Mouse (Mus musculus) midbrain, embryonic 16.5 days (tissue): ENCODE data around the gene Olfr1198. TPM values are rescaled to one million over a fixed set of nuclear protein-coding genes. Genes with fewer than 3 reads are reported as not detected.

ENCODE experiments used
- ATAC-seq: fragments of 200-750 bp; cut with Nextera tagmentation; 2 replicates; pipeline ENCODE4 v1.8.0; 2017; ENCODE audit warnings: moderate TSS enrichment
- H3K27ac ChIP-seq: fragments of 300-500 bp; sonication (generic); 2 replicates; pipeline ENCODE4 v1.5.1; 2014; ENCODE audit warnings: mild to moderate bottlenecking, low read length, mixed read lengths
- H3K27me3 ChIP-seq: fragments of 300-500 bp; sonication (generic); 2 replicates; pipeline ENCODE4 v1.6.1; 2014; ENCODE audit warnings: low read depth, low read length, mixed read lengths; ENCODE audit not compliant: control insufficient read depth, insufficient read depth
- H3K36me3 ChIP-seq: fragments of 300-500 bp; sonication (generic); 2 replicates; pipeline ENCODE4 v1.6.1; 2014; ENCODE audit warnings: mild to moderate bottlenecking, low read length, moderate library complexity, mixed read lengths; ENCODE audit not compliant: control insufficient read depth, insufficient read depth
- H3K4me1 ChIP-seq: fragments of 300-500 bp; sonication (generic); 2 replicates; pipeline ENCODE4 v1.6.1; 2014; ENCODE audit warnings: mild to moderate bottlenecking, low read length, mixed read lengths; ENCODE audit not compliant: control insufficient read depth, insufficient read depth
- H3K4me2 ChIP-seq: fragments of 300-500 bp; sonication (generic); 2 replicates; pipeline ENCODE4 v1.6.1; 2014; ENCODE audit warnings: mild to moderate bottlenecking, low read length, mixed read lengths
- H3K4me3 ChIP-seq: fragments of 300-500 bp; sonication (generic); 2 replicates; pipeline ENCODE4 v1.5.1; 2014; ENCODE audit warnings: low read depth, mild to moderate bottlenecking, low read length, moderate library complexity, mixed read lengths
- H3K9ac ChIP-seq: fragments of 300-500 bp; sonication (generic); 2 replicates; pipeline ENCODE4 v1.6.1; 2014; ENCODE audit warnings: low read depth, low read length, mixed read lengths
- H3K9me3 ChIP-seq: fragments of 300-500 bp; sonication (generic); replicated peaks from 2 replicates; pipeline ENCODE4 v1.6.1; 2014; ENCODE audit warnings: mild to moderate bottlenecking, low read length, mixed read lengths; ENCODE audit not compliant: control insufficient read depth, poor library complexity, severe bottlenecking
- WGBS: fragments of 180-500 bp; shearing (Covaris S2); extraction: QIAGEN DNeasy Blood & Tissue Kit; methylation state at CpG from one replicate; pipeline ENCODE4 v1.1.7; 2014; 5-methylcytosine and 5-hydroxymethylcytosine counted together
- polyA plus RNA-seq: library from polyadenylated mRNA; unstranded; fragments of >200 nt; fragmentation: Nextera tagmentation; extraction: Ambion mirVana; gene quantifications from 2 replicates; pipeline ENCODE4 v1.2.1, GENCODE M21; 2015

Gene Olfr1198
- polyA plus RNA-seq: not detected in 2 replicates

DNA sequence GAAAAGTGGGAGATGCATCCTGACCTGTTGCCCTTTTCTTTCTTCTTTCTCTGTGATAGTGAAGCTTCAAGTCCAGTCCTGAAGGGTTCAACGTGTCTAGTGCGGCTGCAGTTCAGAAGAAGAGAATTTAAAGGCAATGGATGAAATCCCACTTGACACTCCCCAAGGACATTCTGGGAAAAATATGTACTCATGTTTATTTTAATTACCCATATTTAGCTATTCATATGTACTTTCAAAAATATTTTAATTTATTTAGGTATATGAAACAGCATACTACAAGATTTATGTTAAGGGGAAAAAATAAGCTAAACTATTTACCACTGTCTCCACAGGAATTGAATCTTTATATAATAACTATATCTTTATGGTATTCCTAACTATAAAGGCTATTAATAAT, at the start of gene Olfr1198:
Gene Olfr1198 (minus strand): TSS at position 101 of the 400 bp plus-strand sequence.
- H3K4me3 ChIP-seq: no peak within 1 kb of the TSS
- H3K4me2 ChIP-seq: no peak within 1 kb of the TSS
- no peak within 1 kb of the TSS for H3K27ac ChIP-seq
- 83% methylated on average over 2 of the region's 2 CpGs for WGBS
- ATAC-seq: no peak
- no peak within 1 kb of the TSS for H3K9ac ChIP-seq
- no peaks in the 10 kb centered on the region for H3K9me3 ChIP-seq
- H3K36me3 ChIP-seq: no peaks in the 10 kb centered on the region
- no peaks in the 10 kb centered on the region for H3K27me3 ChIP-seq
- no peaks in the 10 kb centered on the region for H3K4me1 ChIP-seq

DNA sequence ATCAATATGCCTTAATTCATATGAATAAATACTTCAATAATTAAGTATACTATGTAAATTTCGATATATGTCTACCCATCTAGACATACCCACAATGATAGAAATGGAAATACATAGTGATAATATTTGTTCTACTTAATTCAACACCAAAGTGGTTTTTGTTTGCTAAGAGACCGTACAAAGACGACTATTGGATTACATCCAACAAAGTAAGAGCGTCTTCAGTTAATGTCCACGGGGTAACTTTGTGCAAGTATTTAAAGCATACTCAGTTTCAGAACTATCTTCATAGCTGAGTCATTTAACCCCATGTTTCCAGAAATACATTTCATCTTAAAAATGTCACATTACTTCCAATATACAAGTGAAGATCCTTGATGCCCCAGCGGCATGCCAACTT, 41.6 kb upstream of the Olfr1198 start, which contains the start of gene Olfr1201:
Gene Olfr1201 (plus strand): TSS at position 301 of the 400 bp plus-strand sequence.
- Histone ChIP-seq H3K27me3 (no peaks in the 10 kb centered on the region), H3K9me3 (no peaks in the 10 kb centered on the region), H3K4me1 (no peaks in the 10 kb centered on the region), H3K36me3 (no peaks in the 10 kb centered on the region), H3K9ac (no peak within 1 kb of the TSS), H3K4me2 (no peak within 1 kb of the TSS), H3K4me3 (no peak within 1 kb of the TSS), H3K27ac (no peak within 1 kb of the TSS)
- 84% methylated on average over 6 of the region's 6 CpGs for WGBS
- no peak for ATAC-seq

DNA sequence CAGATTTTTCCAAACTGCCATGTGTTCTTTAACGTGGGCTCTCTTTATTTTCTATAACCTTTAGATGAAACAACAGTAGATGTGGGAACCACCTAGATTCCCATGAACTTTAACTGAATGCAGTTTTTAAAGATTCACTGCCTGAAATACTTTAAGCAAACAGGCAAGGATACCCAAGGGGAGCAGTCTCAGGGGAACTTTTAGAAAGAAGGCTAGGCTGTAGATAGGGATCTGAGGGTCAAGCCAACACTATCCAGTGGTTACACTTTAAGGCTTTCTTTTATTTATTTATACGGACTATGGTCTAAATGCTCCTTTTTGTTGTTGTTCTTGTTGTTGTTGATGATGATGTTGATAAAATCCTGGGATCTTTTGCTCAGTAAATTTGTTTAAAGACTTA, 19.2 kb upstream of the Olfr1198 start, which contains the start of gene Olfr1200:
Gene Olfr1200 (minus strand): TSS at position 101 of the 400 bp plus-strand sequence.
- Histone ChIP-seq H3K27ac (no peak within 1 kb of the TSS), H3K4me2 (no peak within 1 kb of the TSS), H3K27me3 (no peaks in the 10 kb centered on the region), H3K9me3 (no peaks in the 10 kb centered on the region), H3K4me1 (no peaks in the 10 kb centered on the region), H3K9ac (no peak within 1 kb of the TSS), H3K4me3 (no peak within 1 kb of the TSS), H3K36me3 (no peaks in the 10 kb centered on the region)
- WGBS: 89% methylated on average over 2 of the region's 2 CpGs
- ATAC-seq: no peak

DNA sequence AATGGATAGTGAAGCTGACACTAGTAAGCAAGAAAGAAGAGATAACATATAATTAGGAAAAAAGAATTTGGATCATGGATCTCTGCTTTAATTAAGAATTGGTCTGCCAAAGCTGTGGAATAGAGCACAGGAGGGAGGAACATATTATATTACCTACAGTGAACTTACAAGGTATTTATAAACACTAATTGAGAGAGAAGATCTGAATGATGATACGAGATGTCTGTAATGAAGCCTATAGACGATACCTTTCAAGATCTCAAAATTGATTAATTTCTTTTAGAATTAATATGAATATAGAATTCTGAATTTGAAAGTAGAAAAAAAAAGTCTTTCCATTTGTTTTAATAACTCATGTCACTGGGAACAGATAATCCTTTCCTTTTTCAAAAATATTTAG, 9.2 kb upstream of the Olfr1198 start, which contains the start of gene Olfr1199:
Gene Olfr1199 (minus strand): TSS at position 101 of the 400 bp plus-strand sequence.
- no peak within 1 kb of the TSS for H3K4me3 ChIP-seq
- H3K36me3 ChIP-seq: no peaks in the 10 kb centered on the region
- H3K4me2 ChIP-seq: no peak within 1 kb of the TSS
- no peaks in the 10 kb centered on the region for H3K9me3 ChIP-seq
- no peaks in the 10 kb centered on the region for H3K4me1 ChIP-seq
- 94% methylated on average over 2 of the region's 2 CpGs for WGBS
- no peak for ATAC-seq
- H3K27ac ChIP-seq: no peak within 1 kb of the TSS
- no peak within 1 kb of the TSS for H3K9ac ChIP-seq
- H3K27me3 ChIP-seq: no peaks in the 10 kb centered on the region

DNA sequence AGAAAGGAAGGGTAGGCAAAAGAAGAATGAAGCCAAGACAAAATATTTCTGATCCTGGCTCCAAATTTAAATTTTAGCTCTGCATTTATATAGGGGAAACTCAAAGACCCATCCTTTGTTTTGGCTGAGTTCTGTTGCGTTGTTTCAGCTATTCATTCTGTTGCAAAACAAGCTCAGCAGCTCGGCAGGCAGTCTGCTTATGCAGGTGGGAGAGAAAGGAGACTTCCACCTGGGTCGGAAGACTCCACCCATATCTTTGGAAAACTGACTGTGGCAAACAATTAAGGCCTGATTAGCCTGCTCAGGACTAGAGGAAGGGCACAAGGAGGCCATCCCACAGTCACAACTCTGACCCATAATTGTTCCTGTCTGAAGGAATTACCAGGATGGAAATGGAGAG, 7.8 kb downstream of the Olfr1198 start:
- ATAC-seq: no peak
- no peaks in the 10 kb centered on the region for H3K9me3 ChIP-seq
- no peak overlapping the region for H3K27ac ChIP-seq
- no peaks in the 10 kb centered on the region for H3K4me1 ChIP-seq
- no peak overlapping the region for H3K4me2 ChIP-seq
- H3K9ac ChIP-seq: no peak overlapping the region
- no peak overlapping the region for H3K4me3 ChIP-seq
- H3K27me3 ChIP-seq: no peaks in the 10 kb centered on the region
- no peaks in the 10 kb centered on the region for H3K36me3 ChIP-seq
- 59% methylated on average over 3 of the region's 3 CpGs for WGBS

DNA sequence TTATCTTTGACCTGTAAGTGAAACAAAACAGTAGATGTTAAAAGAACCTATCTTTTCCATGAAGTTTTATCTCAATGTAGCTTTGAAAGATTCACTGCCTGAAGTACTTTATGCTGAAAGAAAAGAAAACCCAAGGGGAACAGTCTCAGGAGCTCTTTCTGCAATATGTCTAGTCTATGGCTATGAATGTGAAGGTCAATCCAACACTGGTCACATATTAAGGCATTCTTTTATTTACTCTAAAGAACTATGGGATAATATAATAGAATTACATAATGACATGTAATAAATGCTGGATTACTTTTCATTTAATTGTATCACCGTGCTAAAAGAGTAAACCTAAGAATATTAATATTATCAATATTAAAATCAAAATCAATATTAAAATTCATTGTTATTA, 18.9 kb downstream of the Olfr1198 start, which contains the start of gene Olfr1197:
Gene Olfr1197 (minus strand): TSS at position 101 of the 400 bp plus-strand sequence.
- no peak for ATAC-seq
- no peak within 1 kb of the TSS for H3K9ac ChIP-seq
- 90% methylated on average over 1 of the region's 1 CpGs for WGBS
- no peak within 1 kb of the TSS for H3K27ac ChIP-seq
- no peak within 1 kb of the TSS for H3K4me2 ChIP-seq
- H3K4me1 ChIP-seq: no peaks in the 10 kb centered on the region
- H3K36me3 ChIP-seq: no peaks in the 10 kb centered on the region
- H3K4me3 ChIP-seq: no peak within 1 kb of the TSS
- H3K9me3 ChIP-seq: no peaks in the 10 kb centered on the region
- no peaks in the 10 kb centered on the region for H3K27me3 ChIP-seq

DNA sequence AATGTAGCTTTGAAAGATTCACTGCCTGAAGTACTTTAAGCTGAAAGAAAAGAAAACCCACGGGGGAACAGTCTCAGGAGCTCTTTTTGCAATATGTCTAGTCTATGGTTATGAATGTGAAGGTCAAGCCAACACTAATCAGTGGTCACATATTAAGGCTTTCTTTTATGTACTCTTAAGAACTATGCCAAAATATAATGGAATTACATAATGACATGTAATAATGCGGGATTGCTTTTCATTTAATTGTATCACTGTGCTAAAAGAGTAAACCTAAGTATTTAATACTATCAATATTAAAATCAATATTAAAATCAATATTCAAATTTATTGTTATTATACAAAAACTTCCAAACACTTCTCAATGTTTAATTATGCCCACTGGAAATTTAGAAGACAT, 46.7 kb downstream of the Olfr1198 start, which contains the start of gene Olfr1196:
Gene Olfr1196 (minus strand): TSS at position 101 of the 400 bp plus-strand sequence.
- Histone ChIP-seq H3K9me3 (no peaks in the 10 kb centered on the region), H3K36me3 (no peaks in the 10 kb centered on the region), H3K9ac (no peak within 1 kb of the TSS), H3K4me3 (no peak within 1 kb of the TSS), H3K4me1 (no peaks in the 10 kb centered on the region), H3K27ac (no peak within 1 kb of the TSS), H3K4me2 (no peak within 1 kb of the TSS), H3K27me3 (no peaks in the 10 kb centered on the region)
- 91% methylated on average over 2 of the region's 2 CpGs for WGBS
- no peak for ATAC-seq

Other genes starting within 250 kb of the Olfr1198 start
- gene Olfr1186, start 232.8 kb downstream of the Olfr1198 start, polyA plus RNA-seq: not detected in 2 replicates
- gene Olfr1188, start 194.4 kb downstream of the Olfr1198 start, polyA plus RNA-seq: not detected in 2 replicates
- gene Olfr1189, start 164.9 kb downstream of the Olfr1198 start, polyA plus RNA-seq: not detected in 2 replicates
- not detected in 2 replicates for gene Olfr1191-ps1, start 110.8 kb downstream of the Olfr1198 start, polyA plus RNA-seq
- gene Olfr1192-ps1, start 102.9 kb downstream of the Olfr1198 start, polyA plus RNA-seq: not detected in 2 replicates
- gene Olfr1193, start 75.7 kb downstream of the Olfr1198 start, polyA plus RNA-seq: not detected in 2 replicates
- not detected in 2 replicates for gene Olfr1195, start 62.2 kb downstream of the Olfr1198 start, polyA plus RNA-seq
- not detected in 2 replicates for gene Olfr1196, start 46.8 kb downstream of the Olfr1198 start, polyA plus RNA-seq
- gene Olfr1197, start 19.0 kb downstream of the Olfr1198 start, polyA plus RNA-seq: not detected in 2 replicates
- gene Olfr1199, start 9.1 kb upstream of the Olfr1198 start, polyA plus RNA-seq: not detected in 2 replicates
- not detected in 2 replicates for gene Olfr1200, start 19.1 kb upstream of the Olfr1198 start, polyA plus RNA-seq
- gene Olfr1201, start 41.7 kb upstream of the Olfr1198 start, polyA plus RNA-seq: not detected in 2 replicates
- not detected in 2 replicates for gene Olfr1202, start 63.1 kb upstream of the Olfr1198 start, polyA plus RNA-seq
- not detected in 2 replicates for gene Olfr1205, start 78.4 kb upstream of the Olfr1198 start, polyA plus RNA-seq
- not detected in 2 replicates for gene Olfr1204, start 97.9 kb upstream of the Olfr1198 start, polyA plus RNA-seq
- gene Olfr1206, start 111.9 kb upstream of the Olfr1198 start, polyA plus RNA-seq: not detected in 2 replicates
- not detected in 2 replicates for gene Olfr1208, start 150.9 kb upstream of the Olfr1198 start, polyA plus RNA-seq
- gene Olfr1209, start 163.8 kb upstream of the Olfr1198 start, polyA plus RNA-seq: not detected in 2 replicates
- gene Olfr1211, start 186.7 kb upstream of the Olfr1198 start, polyA plus RNA-seq: not detected in 2 replicates
- gene Olfr1212, start 202.6 kb upstream of the Olfr1198 start, polyA plus RNA-seq: not detected in 2 replicates
- gene Gm13762, start 228.9 kb upstream of the Olfr1198 start, polyA plus RNA-seq: not detected in 2 replicates
- not detected in 2 replicates for gene Olfr1214, start 241.3 kb upstream of the Olfr1198 start, polyA plus RNA-seq